Mouse (Mus musculus): ENCODE results near the gene Gm2174. TPM values are rescaled to one million over a fixed set of nuclear protein-coding genes. Genes with fewer than 3 reads are reported as not detected.

The Gm2174 gene
- polyA plus RNA-seq, 1 experiment: not detected

DNA sequence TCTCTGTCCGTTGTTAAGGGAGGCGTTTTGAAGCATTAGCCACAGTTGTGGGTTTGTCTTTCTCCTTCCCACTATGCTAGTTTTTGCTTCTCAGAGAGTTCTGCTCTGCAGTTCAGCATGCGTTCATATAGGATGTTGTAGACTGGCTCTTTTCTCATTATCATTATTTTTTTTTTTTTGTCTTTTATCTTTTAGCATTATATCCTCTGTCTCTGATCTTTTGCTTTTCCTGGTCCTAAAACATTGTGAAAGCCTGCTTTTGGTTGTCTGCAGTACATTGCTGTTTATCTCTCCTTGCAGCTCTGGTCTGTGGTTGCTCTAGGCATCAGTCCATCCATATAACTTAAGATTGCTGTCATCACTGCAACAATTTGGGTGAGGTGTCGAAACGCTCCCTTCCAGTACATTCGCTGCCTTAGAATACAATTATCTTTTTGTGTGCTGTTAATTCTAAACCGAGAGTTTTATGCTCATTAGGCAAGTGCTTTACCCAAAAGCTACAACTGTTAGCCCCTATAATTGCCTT is 11.9 kb upstream of the Gm2174 start:
- WGBS: 81% methylated on average over 7 of the region's 7 CpGs
- H3K27me3 ChIP-seq (replicated peaks; ENCODE audit: control insufficient read depth, insufficient read depth, low read length): no peaks in the 10 kb centered on the region
- H3K4me3 ChIP-seq (ENCODE audit: insufficient read depth, low read depth, low read length): no peak overlapping the region
- TF ChIP-seq POLR2A (IDR thresholded peaks at IDR 0.05; ENCODE audit: low read depth, low read length) (no peak), CTCF (conservative IDR thresholded peaks at IDR 0.05; ENCODE audit: insufficient read depth, insufficient read length, low read depth, low read length) (no peak)
- no peaks in the 10 kb centered on the region for H3K4me1 ChIP-seq (ENCODE audit: control insufficient read depth, insufficient read depth, low read length)
- H3K36me3 ChIP-seq (ENCODE audit: control insufficient read depth, insufficient read depth, low read length): no peaks in the 10 kb centered on the region
- no peak for DNase-seq
- H3K27ac ChIP-seq (ENCODE audit: insufficient read depth, low read depth, low read length): no peak overlapping the region

DNA sequence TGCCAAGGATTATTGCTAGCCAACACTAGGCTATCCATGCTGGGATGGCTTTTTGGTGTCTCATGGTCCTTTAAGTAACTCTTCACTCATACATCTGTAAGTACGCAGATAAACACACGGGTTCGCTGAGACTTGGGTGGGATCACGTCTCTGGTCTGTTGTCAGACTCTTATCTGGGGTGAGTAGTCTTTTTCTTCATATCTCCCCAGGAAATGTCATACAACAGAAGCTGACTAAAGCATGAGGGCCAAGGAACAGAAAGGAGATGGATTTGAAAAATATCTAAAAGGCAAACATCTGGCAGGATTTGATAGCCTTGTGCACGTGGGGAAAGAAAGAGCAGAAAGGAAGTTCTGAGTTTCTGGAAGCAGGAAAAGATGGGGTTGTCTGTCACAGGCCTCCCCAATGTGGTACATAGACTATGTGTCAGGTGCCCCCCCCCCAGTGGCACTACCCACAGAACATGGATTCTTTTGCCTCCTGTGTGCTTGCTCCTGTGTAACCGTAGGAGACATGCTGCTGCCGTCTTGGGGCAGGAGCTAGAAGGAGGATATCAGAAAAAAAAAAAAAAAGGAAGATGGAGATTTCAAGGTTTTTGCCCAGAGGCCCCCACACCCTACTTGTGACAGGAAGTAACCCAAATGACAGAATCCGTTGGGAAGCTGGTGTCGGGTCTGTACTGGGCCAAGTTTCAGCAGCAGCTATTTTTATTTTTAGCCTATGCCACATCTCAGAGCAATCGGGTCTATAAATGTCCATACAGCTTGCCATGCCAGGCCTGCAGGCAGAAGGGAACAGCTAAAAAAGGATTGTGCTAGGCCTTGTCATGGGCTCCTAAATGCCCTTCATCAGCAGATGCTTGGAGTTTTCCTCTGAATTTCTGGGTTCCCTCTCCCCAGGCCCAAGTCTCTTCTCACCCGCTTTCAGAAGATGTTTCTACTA is 1.0 kb upstream of the Gm2174 start:
- no peak overlapping the region for H3K4me3 ChIP-seq (ENCODE audit: insufficient read depth, low read depth, low read length)
- DNase-seq: no peak
- no peaks in the 10 kb centered on the region for H3K36me3 ChIP-seq (ENCODE audit: control insufficient read depth, insufficient read depth, low read length)
- 68% methylated on average over 11 of the region's 11 CpGs for WGBS
- no peaks in the 10 kb centered on the region for H3K4me1 ChIP-seq (ENCODE audit: control insufficient read depth, insufficient read depth, low read length)
- no peak for TF ChIP-seq CTCF (conservative IDR thresholded peaks at IDR 0.05; ENCODE audit: insufficient read depth, insufficient read length, low read depth, low read length)
- TF ChIP-seq POLR2A (IDR thresholded peaks at IDR 0.05; ENCODE audit: low read depth, low read length): no peak
- H3K27ac ChIP-seq (ENCODE audit: insufficient read depth, low read depth, low read length): no peak overlapping the region
- H3K27me3 ChIP-seq (replicated peaks; ENCODE audit: control insufficient read depth, insufficient read depth, low read length): no peaks in the 10 kb centered on the region

DNA sequence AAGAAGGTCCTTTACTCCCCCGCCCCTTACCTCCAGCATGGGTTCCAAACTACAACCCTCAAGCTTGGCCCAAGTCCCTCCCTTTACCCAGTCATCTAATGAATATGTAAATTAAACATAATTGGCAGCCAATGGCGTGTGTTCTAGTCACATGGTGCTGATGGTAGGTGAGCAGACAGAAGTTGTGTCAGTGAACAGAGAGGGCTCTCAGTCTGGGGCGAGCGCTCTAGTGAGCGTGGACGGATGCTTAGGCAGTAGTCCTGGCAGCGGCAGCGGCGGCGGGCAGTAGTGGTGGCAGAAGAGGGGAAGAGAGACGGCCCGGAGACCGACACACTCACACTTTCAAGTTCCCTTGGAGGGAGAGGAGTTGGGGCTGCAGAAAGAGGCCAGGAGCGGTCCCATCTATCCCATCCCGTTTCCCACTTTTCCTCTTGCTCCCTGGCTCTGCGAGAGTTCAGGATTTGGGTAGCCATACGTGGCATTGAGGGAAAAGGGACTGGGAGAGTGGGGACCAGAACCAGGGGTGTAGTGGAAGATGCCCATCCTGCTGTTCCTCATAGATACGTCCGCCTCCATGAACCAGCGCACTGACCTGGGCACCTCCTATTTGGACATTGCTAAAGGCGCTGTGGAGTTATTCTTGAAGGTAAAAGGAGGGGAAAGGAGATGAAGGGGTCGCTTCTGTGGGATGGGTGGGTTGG is 7.1 kb downstream of the Gm2174 start, which contains the start of gene Ints6l:
TSS of gene Ints6l (plus strand) at position 187 of the 701 bp plus-strand sequence.
- H3K27me3 ChIP-seq (replicated peaks; ENCODE audit: control insufficient read depth, insufficient read depth, low read length): no peaks in the 10 kb centered on the region
- H3K4me1 ChIP-seq (ENCODE audit: control insufficient read depth, insufficient read depth, low read length): no peaks in the 10 kb centered on the region
- DNase-seq: peak; percentile 92
- under 1% methylated on average over 22 of the region's 22 CpGs for WGBS
- peak within 1 kb of the TSS; percentile 86 for H3K27ac ChIP-seq (ENCODE audit: insufficient read depth, low read depth, low read length)
- no peaks in the 10 kb centered on the region for H3K36me3 ChIP-seq (ENCODE audit: control insufficient read depth, insufficient read depth, low read length)
- peak within 1 kb of the TSS; percentile 85 for H3K4me3 ChIP-seq (ENCODE audit: insufficient read depth, low read depth, low read length)
- TF ChIP-seq CTCF (conservative IDR thresholded peaks at IDR 0.05; ENCODE audit: insufficient read depth, insufficient read length, low read depth, low read length): no peak
- TF ChIP-seq POLR2A (IDR thresholded peaks at IDR 0.05; ENCODE audit: low read depth, low read length): peak; percentile 92

DNA sequence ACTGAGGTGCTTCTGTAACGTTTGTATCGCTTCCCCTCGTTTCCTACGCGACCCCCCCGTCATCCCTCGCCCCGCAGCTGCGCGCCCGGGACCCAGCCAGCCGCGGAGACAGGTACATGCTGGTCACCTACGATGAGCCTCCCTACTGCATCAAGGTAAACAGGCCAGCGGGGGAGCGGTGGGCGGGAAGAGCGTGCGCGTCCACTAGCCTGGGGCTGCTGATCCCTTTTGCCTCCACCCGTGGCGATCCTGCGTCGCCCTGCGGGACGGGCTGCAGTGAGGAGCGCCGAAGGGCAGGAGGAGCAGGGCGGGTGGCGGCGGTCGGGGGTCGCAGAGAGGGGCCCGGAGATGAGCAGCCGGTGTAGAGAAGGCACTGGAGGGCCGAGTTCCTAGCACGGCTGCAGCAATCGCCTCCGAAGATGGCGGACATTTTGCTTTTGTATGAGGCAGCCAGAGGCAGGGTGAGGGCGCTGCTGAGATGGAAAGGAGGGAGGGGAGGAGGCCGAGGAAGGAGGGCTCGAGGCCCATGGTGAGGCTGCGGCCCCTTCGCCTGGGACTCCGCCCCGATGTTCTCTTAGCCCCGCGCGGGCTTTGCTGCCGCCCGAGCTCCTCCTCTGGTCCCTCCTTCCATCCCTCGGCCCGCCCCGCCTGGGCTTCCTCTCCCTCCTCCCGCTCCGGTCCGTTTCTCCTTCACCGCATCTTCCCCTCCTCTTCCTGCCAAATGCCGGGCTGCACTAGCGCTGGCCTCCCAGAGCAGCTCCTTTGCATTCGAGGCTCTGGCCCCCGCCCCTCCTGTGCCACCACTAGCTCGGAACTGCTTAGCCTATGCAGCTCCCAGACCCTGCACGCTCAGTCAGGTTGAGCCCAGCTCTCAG is 7.8 kb downstream of the Gm2174 start:
- peak; percentile 92 for DNase-seq
- H3K27me3 ChIP-seq (replicated peaks; ENCODE audit: control insufficient read depth, insufficient read depth, low read length): no peaks in the 10 kb centered on the region
- H3K4me1 ChIP-seq (ENCODE audit: control insufficient read depth, insufficient read depth, low read length): no peaks in the 10 kb centered on the region
- H3K27ac ChIP-seq (ENCODE audit: insufficient read depth, low read depth, low read length): peak overlapping the region; percentile 86
- H3K4me3 ChIP-seq (ENCODE audit: insufficient read depth, low read depth, low read length): peak overlapping the region; percentile 85
- TF ChIP-seq POLR2A (IDR thresholded peaks at IDR 0.05; ENCODE audit: low read depth, low read length): peak; percentile 4
- TF ChIP-seq CTCF (conservative IDR thresholded peaks at IDR 0.05; ENCODE audit: insufficient read depth, insufficient read length, low read depth, low read length): no peak
- WGBS: under 1% methylated on average over 57 of the region's 65 CpGs
- no peaks in the 10 kb centered on the region for H3K36me3 ChIP-seq (ENCODE audit: control insufficient read depth, insufficient read depth, low read length)

DNA sequence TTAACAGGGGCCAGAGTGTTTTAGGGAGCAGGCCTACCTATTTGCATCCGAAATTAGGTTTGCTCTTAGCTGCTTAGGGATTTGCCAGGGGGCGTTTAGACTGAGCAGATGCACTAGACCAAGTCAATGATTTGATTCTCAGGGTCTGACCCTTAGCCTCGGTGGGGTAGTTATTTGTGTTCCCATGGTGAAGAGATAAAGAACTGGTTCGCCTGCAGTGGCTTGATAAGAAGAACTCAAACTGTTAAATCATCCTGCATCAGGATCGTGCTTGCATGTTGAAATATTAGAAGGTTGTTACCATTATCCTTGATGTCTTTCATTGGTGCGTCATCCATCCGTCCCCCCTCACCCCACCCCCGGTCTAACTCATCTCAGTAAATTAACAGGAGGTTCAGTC is 8.6 kb downstream of the Gm2174 start:
- Histone ChIP-seq H3K4me3 (ENCODE audit: insufficient read depth, low read depth, low read length) (peak overlapping the region; percentile 64; the same call in 1 of the 2 replicates), H3K4me1 (ENCODE audit: control insufficient read depth, insufficient read depth, low read length) (no peaks in the 10 kb centered on the region), H3K27me3 (replicated peaks; ENCODE audit: control insufficient read depth, insufficient read depth, low read length) (no peaks in the 10 kb centered on the region), H3K27ac (ENCODE audit: insufficient read depth, low read depth, low read length) (peak overlapping the region; percentile 46; the same call in 1 of the 2 replicates), H3K36me3 (ENCODE audit: control insufficient read depth, insufficient read depth, low read length) (no peaks in the 10 kb centered on the region)
- WGBS: 12% methylated on average over 8 of the region's 8 CpGs
- DNase-seq: no peak
- no peak for TF ChIP-seq POLR2A (IDR thresholded peaks at IDR 0.05; ENCODE audit: low read depth, low read length)
- TF ChIP-seq CTCF (conservative IDR thresholded peaks at IDR 0.05; ENCODE audit: insufficient read depth, insufficient read length, low read depth, low read length): no peak

Data from kidney, adult 2 months (tissue).